Mouse (Mus musculus) embryonic facial prominence, embryonic 13.5 days (tissue): Measurements from ENCODE around the gene Rtn4rl2. TPM values are rescaled to one million over a fixed set of nuclear protein-coding genes. Genes with fewer than 3 reads are reported as not detected.

Experiments used
- ATAC-seq: fragments of 200-750 bp; cut with Nextera tagmentation; 2 replicates; pipeline ENCODE4 v1.8.0; 2017; ENCODE audit warnings: low read depth; ENCODE audit not compliant: insufficient number of reproducible peaks, insufficient read depth, low FRiP score, low TSS enrichment
- H3K27ac ChIP-seq: fragments of 300-500 bp; sonication (generic); 2 replicates; pipeline ENCODE4 v1.5.1; 2015; ENCODE audit warnings: moderate library complexity, mild to moderate bottlenecking, inconsistent platforms
- H3K27me3 ChIP-seq: fragments of 300-500 bp; sonication (generic); 2 replicates; pipeline ENCODE4 v1.6.1; 2015; ENCODE audit warnings: mild to moderate bottlenecking, inconsistent platforms
- H3K36me3 ChIP-seq: fragments of 300-500 bp; sonication (generic); 2 replicates; pipeline ENCODE4 v1.6.1; 2015; ENCODE audit warnings: mild to moderate bottlenecking, inconsistent platforms
- H3K4me1 ChIP-seq: fragments of 300-500 bp; sonication (generic); 2 replicates; pipeline ENCODE4 v1.6.1; 2015; ENCODE audit warnings: inconsistent platforms
- H3K4me2 ChIP-seq: fragments of 300-500 bp; sonication (generic); 2 replicates; pipeline ENCODE4 v1.6.1; 2015; ENCODE audit warnings: moderate library complexity, mild to moderate bottlenecking, inconsistent platforms
- H3K4me3 ChIP-seq: fragments of 300-500 bp; sonication (generic); 2 replicates; pipeline ENCODE4 v1.5.1; 2015; ENCODE audit warnings: mild to moderate bottlenecking, inconsistent platforms
- H3K9ac ChIP-seq: fragments of 300-500 bp; sonication (generic); 2 replicates; pipeline ENCODE4 v1.6.1; 2015; ENCODE audit warnings: mild to moderate bottlenecking, inconsistent platforms
- H3K9me3 ChIP-seq: fragments of 300-500 bp; sonication (generic); 2 replicates; pipeline ENCODE4 v1.6.1; 2016; ENCODE audit warnings: inconsistent platforms
- WGBS: fragments of 180-500 bp; shearing (Covaris S2); methylation state at CpG from one replicate; pipeline ENCODE4 v1.1.7; 2015; ENCODE audit warnings: mixed read lengths; 5-methylcytosine and 5-hydroxymethylcytosine counted together
- polyA plus RNA-seq: library from polyadenylated mRNA; unstranded; fragments of >200 nt; fragmentation: Nextera tagmentation; extraction: Ambion mirVana; gene quantifications from 2 replicates; pipeline ENCODE4 v1.2.1, GENCODE M21; 2015

Gene Rtn4rl2
- polyA plus RNA-seq, 1 experiment from 2014 or later: 1.3 TPM

DNA sequence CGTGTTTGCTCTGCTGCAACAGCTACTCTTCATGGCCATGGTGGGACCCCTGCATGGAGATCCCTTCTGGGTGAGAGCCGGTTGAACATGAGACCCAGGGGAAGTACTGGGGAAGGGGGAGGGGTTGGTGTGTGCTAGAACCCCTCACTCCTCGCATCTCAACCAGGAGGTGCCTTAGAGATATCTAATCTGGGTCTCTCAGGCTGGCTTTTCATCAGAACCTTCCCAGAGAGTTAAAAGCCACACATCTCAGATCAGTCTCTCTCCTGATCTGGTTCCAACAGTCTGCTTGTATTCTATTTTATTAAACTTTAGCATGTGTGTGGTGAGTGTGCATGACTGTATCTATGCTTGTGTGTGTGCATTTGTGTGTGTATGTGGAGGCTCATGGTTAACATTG is 25.1 kb downstream of the Rtn4rl2 start:
- Histone ChIP-seq H3K4me2 (no peak overlapping the region), H3K36me3 (peaks cover 62% of the 10 kb centered on the region), H3K9me3 (no peaks in the 10 kb centered on the region), H3K4me3 (no peak overlapping the region), H3K27me3 (peaks cover 18% of the 10 kb centered on the region), H3K9ac (no peak overlapping the region), H3K27ac (no peak overlapping the region), H3K4me1 (peaks cover 10% of the 10 kb centered on the region)
- no peak for ATAC-seq
- 88% methylated on average over 3 of the region's 3 CpGs for WGBS

DNA sequence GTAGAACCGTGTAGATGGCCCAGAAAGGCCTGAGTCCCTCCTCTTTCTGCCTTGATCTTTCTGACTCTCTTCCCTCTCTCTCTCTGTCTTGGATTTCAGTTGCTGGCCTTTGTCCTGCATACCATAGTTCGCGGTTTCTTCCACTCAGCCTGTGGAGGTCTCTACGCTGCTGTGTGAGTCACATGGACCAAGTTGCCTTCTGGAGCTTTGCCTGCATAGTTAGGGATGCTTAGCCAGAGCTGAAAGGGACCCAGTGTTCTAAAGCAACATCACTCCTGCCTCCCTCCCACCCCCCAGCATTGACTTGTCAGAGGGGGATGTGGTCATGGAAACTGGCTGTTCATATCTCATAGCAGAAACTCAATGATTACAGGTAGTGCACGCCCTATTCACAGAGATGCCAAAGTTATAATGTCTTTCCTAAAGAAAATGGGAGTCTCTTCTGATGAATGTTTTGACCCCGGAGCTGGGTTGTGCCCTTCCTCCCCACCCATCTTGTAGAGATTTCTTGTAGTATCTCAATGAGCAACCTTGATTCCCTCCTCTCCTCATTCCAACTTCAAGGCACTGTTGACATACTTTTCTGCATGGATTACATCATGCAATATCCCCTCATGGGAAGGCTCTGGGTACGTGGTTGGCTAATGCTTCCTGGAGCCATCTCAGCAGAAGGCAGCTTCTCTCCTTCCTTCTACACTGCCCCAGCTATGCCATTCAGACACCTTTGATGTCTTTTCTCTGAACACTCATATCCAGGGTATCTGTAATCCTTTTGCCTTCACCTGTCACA is 26.3 kb downstream of the Rtn4rl2 start:
- Histone ChIP-seq H3K4me2 (no peak overlapping the region), H3K4me1 (0 out of 2 replicates have a peak, but pooled peaks cover 1% of the 10 kb centered on the region), H3K9me3 (no peaks in the 10 kb centered on the region), H3K27me3 (peaks cover 5% of the 10 kb centered on the region; the same call in 1 of the 2 replicates), H3K27ac (no peak overlapping the region), H3K36me3 (peaks cover 65% of the 10 kb centered on the region), H3K9ac (no peak overlapping the region), H3K4me3 (no peak overlapping the region)
- no peak for ATAC-seq
- 90% methylated on average over 7 of the region's 7 CpGs for WGBS

DNA sequence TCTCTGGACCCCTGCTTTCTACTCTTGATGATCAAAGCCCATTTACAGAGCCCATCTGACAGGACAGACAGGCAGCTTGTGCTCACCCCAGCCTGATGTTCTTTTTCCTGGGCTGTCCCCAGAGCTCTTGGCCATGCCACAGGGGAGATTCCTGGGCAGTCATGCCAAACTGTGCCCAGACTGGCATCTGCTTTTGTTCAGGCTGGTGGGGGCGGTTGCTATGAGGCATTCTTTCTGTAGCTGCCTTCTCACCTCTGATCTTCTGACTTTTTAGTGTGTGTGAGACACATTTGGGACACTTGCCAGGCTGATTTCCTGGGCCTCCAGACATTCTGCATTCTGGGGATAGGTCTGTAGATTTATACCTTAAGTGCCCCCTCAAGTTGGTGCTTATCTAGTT is 28.0 kb downstream of the Rtn4rl2 start:
- Histone ChIP-seq H3K4me1 (0 out of 2 replicates have a peak, but pooled peaks cover 2% of the 10 kb centered on the region), H3K4me3 (no peak overlapping the region), H3K27ac (no peak overlapping the region), H3K9me3 (no peaks in the 10 kb centered on the region), H3K27me3 (no peaks in the 10 kb centered on the region), H3K9ac (no peak overlapping the region), H3K4me2 (no peak overlapping the region), H3K36me3 (peaks cover 80% of the 10 kb centered on the region)
- 96% methylated on average over 1 of the region's 1 CpGs for WGBS
- ATAC-seq: no peak

DNA sequence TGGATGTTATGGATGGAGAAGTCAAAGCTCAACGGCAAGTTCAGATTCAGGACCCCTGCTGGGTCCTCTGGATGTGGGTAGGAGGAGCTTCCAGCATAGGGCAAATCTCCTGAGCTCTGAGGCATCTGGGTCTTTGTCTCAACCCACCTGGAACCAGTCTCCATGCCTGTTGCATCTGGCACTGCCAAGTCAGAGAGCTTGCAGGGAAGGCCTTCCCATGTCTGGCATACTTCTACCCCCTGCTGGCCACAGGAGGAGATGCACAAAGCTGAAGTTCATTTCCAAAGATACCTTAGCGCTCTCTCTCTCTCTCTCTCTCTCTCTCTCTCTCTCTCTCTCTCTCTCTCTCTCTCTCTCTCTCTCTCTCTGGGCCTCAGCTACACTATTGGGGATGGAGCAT is 30.8 kb downstream of the Rtn4rl2 start:
- no peaks in the 10 kb centered on the region for H3K27me3 ChIP-seq
- peaks cover 62% of the 10 kb centered on the region for H3K36me3 ChIP-seq
- H3K4me2 ChIP-seq: no peak overlapping the region
- no peak overlapping the region for H3K27ac ChIP-seq
- WGBS: 60% methylated on average over 2 of the region's 2 CpGs
- H3K9me3 ChIP-seq: no peaks in the 10 kb centered on the region
- H3K4me3 ChIP-seq: no peak overlapping the region
- 0 out of 2 replicates have a peak, but pooled peaks have one; percentile 57 for ATAC-seq
- H3K9ac ChIP-seq: no peak overlapping the region
- peaks cover 9% of the 10 kb centered on the region; the same call in 1 of the 2 replicates for H3K4me1 ChIP-seq

DNA sequence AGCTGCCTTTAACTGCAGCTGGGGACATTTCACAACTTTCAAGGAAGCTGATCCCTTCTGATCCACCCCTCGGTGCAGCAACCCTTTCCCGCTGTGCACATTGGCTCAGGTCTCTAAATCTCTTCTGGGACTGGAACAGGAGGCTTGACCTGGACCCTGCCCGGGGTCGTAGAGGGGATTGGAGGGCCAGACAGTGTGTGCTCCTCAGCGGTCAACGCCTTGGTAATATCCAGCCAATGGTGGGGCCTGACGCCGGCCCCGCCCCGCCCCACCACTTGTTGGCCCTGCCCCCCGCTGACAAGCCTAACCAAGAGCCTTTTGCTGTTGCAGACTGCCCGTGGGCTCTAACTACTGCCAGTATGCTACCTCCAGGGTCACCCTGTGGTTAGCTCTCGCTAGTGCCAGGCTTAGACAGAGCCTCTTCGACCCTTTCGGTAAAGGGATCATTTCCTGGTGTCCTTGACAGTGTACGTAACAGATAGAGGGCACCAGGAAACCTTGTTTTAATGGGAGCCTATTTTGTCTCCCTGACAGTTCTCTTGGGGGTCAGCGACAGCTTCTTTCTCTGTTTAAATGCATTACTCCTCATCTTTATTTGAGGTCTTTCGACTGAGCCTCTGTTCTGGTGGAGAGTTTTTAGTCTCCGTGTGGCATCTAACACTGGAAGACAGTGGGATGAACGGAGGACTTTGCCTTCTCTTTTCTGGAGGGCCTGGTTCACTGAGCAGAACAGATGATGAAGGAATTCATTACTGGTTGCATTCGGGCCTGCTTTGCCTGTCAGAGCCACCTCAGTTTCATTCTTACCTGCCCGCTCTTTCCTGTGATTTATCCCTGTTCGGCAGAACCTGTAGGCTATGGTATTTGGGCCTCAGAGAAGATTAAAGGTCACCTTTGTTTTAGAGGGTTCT is 35.1 kb downstream of the Rtn4rl2 start:
- no peak overlapping the region for H3K27ac ChIP-seq
- no peaks in the 10 kb centered on the region for H3K9me3 ChIP-seq
- H3K4me2 ChIP-seq: peak overlapping the region; percentile 37
- H3K36me3 ChIP-seq: peaks cover 44% of the 10 kb centered on the region
- WGBS: 34% methylated on average over 23 of the region's 23 CpGs
- no peak overlapping the region for H3K4me3 ChIP-seq
- H3K4me1 ChIP-seq: peaks cover 9% of the 10 kb centered on the region; the same call in 1 of the 2 replicates
- no peaks in the 10 kb centered on the region for H3K27me3 ChIP-seq
- ATAC-seq: no peak
- peak overlapping the region; percentile 36; the same call in 1 of the 2 replicates for H3K9ac ChIP-seq

DNA sequence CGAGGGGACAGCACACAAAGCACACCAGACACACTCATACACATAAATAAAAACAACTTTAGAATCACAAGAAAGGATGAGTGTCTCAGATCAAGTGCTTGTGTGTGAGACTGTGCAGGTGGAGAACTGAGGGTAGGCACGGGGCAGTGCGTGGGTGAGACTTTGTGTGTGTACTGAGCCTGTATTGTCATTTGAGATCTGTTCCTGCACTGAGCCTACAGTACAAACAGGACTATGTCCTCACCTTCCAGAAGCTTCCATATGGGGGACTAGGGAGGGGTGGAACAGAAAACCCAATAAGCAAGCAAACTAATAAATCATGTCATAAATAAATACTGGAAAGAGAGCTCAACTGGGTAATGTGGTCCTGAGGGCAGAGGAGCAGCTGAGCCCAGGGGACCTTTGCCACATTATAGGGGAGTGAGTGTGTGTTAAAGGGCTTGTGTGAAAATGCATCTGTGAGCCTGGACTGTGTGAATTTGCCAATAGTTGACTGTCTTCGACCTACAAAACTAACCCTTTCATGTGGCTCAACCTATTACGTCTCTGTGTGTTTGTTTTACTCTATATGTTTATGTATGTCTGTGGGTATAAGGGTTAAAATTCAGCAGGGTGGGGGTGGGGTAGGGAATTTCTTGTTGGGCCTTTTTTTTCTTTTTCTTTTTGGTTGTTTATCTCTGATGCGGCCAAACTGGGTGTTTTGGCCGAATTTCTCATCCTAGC is 35.9 kb downstream of the Rtn4rl2 start:
- H3K4me2 ChIP-seq: peak overlapping the region; percentile 37
- peaks cover 10% of the 10 kb centered on the region; the same call in 1 of the 2 replicates for H3K4me1 ChIP-seq
- H3K9ac ChIP-seq: peak overlapping the region; percentile 36; the same call in 1 of the 2 replicates
- H3K36me3 ChIP-seq: peaks cover 43% of the 10 kb centered on the region
- H3K9me3 ChIP-seq: no peaks in the 10 kb centered on the region
- 63% methylated on average over 7 of the region's 7 CpGs for WGBS
- no peak overlapping the region for H3K4me3 ChIP-seq
- H3K27me3 ChIP-seq: no peaks in the 10 kb centered on the region
- no peak overlapping the region for H3K27ac ChIP-seq
- no peak for ATAC-seq

DNA sequence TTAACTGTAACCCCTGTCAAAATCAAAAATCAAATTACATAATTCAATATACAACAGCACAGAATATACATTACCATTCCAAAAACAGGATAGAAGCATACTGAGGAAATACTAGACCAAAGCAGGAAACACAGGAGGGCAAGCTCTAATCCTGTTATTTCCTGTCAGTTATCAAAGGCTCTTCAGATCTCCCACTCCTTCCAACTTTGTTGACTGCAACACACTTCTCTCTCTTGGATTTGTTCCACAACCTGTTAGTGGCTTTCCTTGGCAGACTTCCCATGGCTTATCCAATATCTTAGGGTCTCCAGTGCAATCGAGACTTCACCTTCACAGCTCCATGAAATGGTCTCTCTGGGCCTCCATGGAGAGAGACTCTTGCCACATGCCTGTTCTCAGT is 41.3 kb downstream of the Rtn4rl2 start:
- no peak overlapping the region for H3K4me3 ChIP-seq
- H3K36me3 ChIP-seq: peaks cover 13% of the 10 kb centered on the region
- no peak overlapping the region for H3K4me2 ChIP-seq
- no peaks in the 10 kb centered on the region for H3K9me3 ChIP-seq
- no peak for ATAC-seq
- peaks cover 27% of the 10 kb centered on the region for H3K4me1 ChIP-seq
- H3K27me3 ChIP-seq: no peaks in the 10 kb centered on the region
- 67% methylated on average over 1 of the region's 1 CpGs for WGBS
- no peak overlapping the region for H3K9ac ChIP-seq
- H3K27ac ChIP-seq: no peak overlapping the region

DNA sequence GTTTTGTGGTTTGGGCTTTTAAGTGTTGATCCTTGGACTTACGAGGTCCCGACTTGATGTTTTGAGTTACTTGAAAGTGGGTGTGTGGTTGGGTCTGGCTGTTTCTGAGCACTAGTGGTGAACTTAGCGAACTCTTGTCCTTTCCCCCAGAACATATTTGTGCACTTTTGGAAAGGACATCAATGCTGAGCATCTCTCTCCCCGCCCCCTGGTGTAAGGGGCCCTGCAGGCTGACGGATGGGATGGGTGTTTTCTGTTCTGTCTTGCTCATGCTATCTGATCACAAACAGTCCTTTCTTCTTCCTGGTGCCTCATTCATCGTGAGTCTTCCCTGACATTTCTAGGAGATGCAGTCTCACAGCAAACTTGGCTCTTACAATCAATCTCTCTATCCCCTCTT is 42.9 kb downstream of the Rtn4rl2 start:
- Histone ChIP-seq H3K4me3 (no peak overlapping the region), H3K27me3 (peaks cover 2% of the 10 kb centered on the region), H3K4me2 (no peak overlapping the region), H3K9ac (no peak overlapping the region), H3K36me3 (no peaks in the 10 kb centered on the region; the same call in 1 of the 2 replicates), H3K27ac (no peak overlapping the region), H3K4me1 (peaks cover 35% of the 10 kb centered on the region), H3K9me3 (no peaks in the 10 kb centered on the region)
- no peak for ATAC-seq
- WGBS: 74% methylated on average over 6 of the region's 6 CpGs

DNA sequence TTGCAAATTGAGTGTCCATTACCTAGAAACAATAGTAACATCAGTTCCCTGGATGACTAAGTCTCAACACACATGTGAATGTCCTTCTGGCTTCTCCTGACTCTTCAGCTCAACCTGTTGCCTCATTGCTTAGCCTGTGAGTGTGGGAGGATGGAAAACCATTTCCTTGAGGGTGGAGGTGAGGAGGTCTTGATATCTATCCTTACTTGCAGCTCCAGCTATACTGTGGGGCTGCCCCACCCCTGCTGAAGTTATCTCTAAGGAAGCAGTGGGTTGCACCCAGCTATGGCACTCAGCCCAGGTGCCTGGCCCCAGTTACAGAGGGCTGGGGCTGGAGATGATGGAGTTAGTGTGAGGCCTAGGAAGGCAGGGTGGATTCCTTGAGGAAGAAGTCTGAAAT is 44.6 kb downstream of the Rtn4rl2 start:
- H3K4me3 ChIP-seq: 0 out of 2 replicates have a peak overlapping the region, but pooled peaks have one; percentile 71
- no peak overlapping the region for H3K9ac ChIP-seq
- no peak overlapping the region for H3K27ac ChIP-seq
- H3K9me3 ChIP-seq: no peaks in the 10 kb centered on the region
- H3K27me3 ChIP-seq: peaks cover 6% of the 10 kb centered on the region
- H3K4me1 ChIP-seq: peaks cover 40% of the 10 kb centered on the region
- no peaks in the 10 kb centered on the region for H3K36me3 ChIP-seq
- no peak for ATAC-seq
- peak overlapping the region; percentile 94 for H3K4me2 ChIP-seq

DNA sequence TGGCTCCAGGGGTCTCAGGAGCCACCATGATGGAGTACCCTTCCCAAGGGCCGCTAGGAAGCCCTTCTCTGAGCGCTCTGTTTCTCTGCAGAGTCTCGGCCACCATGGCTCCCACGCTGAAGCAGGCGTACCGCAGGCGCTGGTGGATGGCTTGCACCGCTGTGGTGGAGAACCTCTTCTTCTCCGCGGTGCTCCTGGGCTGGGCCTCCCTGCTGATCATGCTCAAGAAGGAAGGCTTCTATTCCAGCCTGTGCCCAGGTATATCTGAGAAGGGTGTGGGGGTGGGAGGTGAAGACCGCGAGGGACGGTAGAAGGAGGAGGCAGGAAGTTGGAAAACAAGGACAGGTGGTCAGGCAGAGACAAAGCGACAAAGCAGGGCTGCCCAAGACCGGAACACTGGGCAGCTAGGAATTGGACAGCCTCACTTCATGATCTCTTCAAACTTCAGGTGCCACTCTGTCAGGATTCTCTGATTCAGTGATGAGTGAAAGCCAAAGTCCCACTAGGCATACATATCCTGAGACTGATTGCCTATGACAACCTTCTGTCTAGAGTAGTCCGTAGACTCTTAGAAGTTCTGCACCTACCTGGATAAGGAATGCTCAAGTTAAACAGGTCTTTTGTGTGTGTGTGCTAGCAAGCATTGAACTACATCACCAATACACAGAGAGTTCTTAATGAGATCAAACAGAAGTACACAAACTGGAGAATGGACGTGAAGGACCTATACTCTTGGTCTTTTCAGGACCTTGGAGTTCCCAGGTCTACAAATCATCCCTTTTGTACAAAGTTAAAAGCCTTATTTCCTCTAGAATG is 45.6 kb downstream of the Rtn4rl2 start:
- Histone ChIP-seq H3K27me3 (peaks cover 6% of the 10 kb centered on the region), H3K9me3 (no peaks in the 10 kb centered on the region), H3K4me3 (peak overlapping the region; percentile 71), H3K9ac (peak overlapping the region; percentile 87), H3K4me1 (peaks cover 40% of the 10 kb centered on the region), H3K4me2 (peak overlapping the region; percentile 94), H3K36me3 (no peaks in the 10 kb centered on the region), H3K27ac (peak overlapping the region; percentile 93)
- ATAC-seq: no peak
- WGBS: 6% methylated on average over 17 of the region's 17 CpGs
